Mouse (Mus musculus): ENCODE measurements around the gene Hivep1. TPM values are rescaled to one million over a fixed set of nuclear protein-coding genes. Genes with fewer than 3 reads are reported as not detected.

Gene Hivep1
- polyA plus RNA-seq, 1 experiment from 2014 or later = 16.8 TPM

GRCm38 (mm10) chr13:42102980-42103379 is 51.2 kb downstream of the Hivep1 start:
- Histone ChIP-seq H3K36me3 (ENCODE audit: poor library complexity, severe bottlenecking) (peaks cover 6% of the 10 kb centered on the region; the same call in 1 of the 2 replicates), H3K4me2 (peak overlapping the region; percentile 48), H3K4me1 (peaks cover 33% of the 10 kb centered on the region), H3K9ac (peak overlapping the region; percentile 40), H3K9me3 (replicated peaks) (no peaks in the 10 kb centered on the region), H3K27me3 (no peaks in the 10 kb centered on the region), H3K4me3 (peak overlapping the region; percentile 21; the same call in 1 of the 2 replicates), H3K27ac (peak overlapping the region; percentile 59)
- 11% methylated on average over 8 of the region's 8 CpGs for WGBS
- ATAC-seq = peak; percentile 93

GRCm38 (mm10) chr13:42103486-42104166 is 51.8 kb downstream of the Hivep1 start:
- peaks cover 33% of the 10 kb centered on the region for H3K4me1 ChIP-seq
- 64% methylated on average over 11 of the region's 11 CpGs for whole genome bisulfite sequencing

GRCm38 (mm10) chr13:42104371-42104770 is 52.5 kb downstream of the Hivep1 start:
- H3K4me3 ChIP-seq = no peak overlapping the region
- H3K9ac ChIP-seq = no peak overlapping the region
- no peaks in the 10 kb centered on the region for H3K36me3 ChIP-seq (ENCODE audit: poor library complexity, severe bottlenecking)
- no peaks in the 10 kb centered on the region for H3K9me3 ChIP-seq (replicated peaks)
- no peak overlapping the region for H3K27ac ChIP-seq
- H3K4me1 ChIP-seq = peaks cover 33% of the 10 kb centered on the region
- H3K27me3 ChIP-seq = no peaks in the 10 kb centered on the region
- WGBS = 91% methylated on average over 3 of the region's 3 CpGs
- no peak for ATAC-seq
- no peak overlapping the region for H3K4me2 ChIP-seq

More at GRCm38 (mm10) chr13:42103486-42104166, 51.8 kb downstream of the Hivep1 start:
- H3K9me3 ChIP-seq (replicated peaks) = no peaks in the 10 kb centered on the region
- ATAC-seq = peak; percentile 45; the same call in 1 of the 2 replicates
- no peak overlapping the region for H3K9ac ChIP-seq
- H3K4me2 ChIP-seq = peak overlapping the region; percentile 48
- H3K27ac ChIP-seq = peak overlapping the region; percentile 59
- no peak overlapping the region for H3K4me3 ChIP-seq
- no peaks in the 10 kb centered on the region for H3K27me3 ChIP-seq
- H3K36me3 ChIP-seq (ENCODE audit: poor library complexity, severe bottlenecking) = no peaks in the 10 kb centered on the region

- Histone ChIP-seq H3K9me3 (replicated peaks) (no peaks in the 10 kb centered on the region), H3K27ac (no peak overlapping the region), H3K4me3 (no peak overlapping the region), H3K4me1 (peaks cover 3% of the 10 kb centered on the region), H3K27me3 (no peaks in the 10 kb centered on the region), H3K36me3 (ENCODE audit: poor library complexity, severe bottlenecking) (no peaks in the 10 kb centered on the region), H3K4me2 (no peak overlapping the region), H3K9ac (no peak overlapping the region)
- ATAC-seq = no peak
- WGBS = 83% methylated on average over 11 of the region's 11 CpGs
Measured at GRCm38 (mm10) chr13:42108483-42109215, 56.8 kb downstream of the Hivep1 start.

- no peaks in the 10 kb centered on the region for H3K27me3 ChIP-seq
- H3K9me3 ChIP-seq (replicated peaks) = no peaks in the 10 kb centered on the region
- H3K36me3 ChIP-seq (ENCODE audit: poor library complexity, severe bottlenecking) = no peaks in the 10 kb centered on the region
- no peak for ATAC-seq
- H3K4me2 ChIP-seq = no peak overlapping the region
- no peak overlapping the region for H3K4me3 ChIP-seq
- WGBS = 92% methylated on average over 3 of the region's 3 CpGs
- H3K4me1 ChIP-seq = no peaks in the 10 kb centered on the region
- no peak overlapping the region for H3K27ac ChIP-seq
- no peak overlapping the region for H3K9ac ChIP-seq
Measured at GRCm38 (mm10) chr13:42110416-42110815, 58.6 kb downstream of the Hivep1 start.

- WGBS = 87% methylated on average over 6 of the region's 6 CpGs
- H3K36me3 ChIP-seq (ENCODE audit: poor library complexity, severe bottlenecking) = no peaks in the 10 kb centered on the region
- ATAC-seq = no peak
- H3K4me3 ChIP-seq = no peak overlapping the region
- no peak overlapping the region for H3K9ac ChIP-seq
- H3K4me1 ChIP-seq = no peaks in the 10 kb centered on the region
- no peak overlapping the region for H3K4me2 ChIP-seq
- H3K27ac ChIP-seq = no peak overlapping the region
- H3K9me3 ChIP-seq (replicated peaks) = no peaks in the 10 kb centered on the region
- no peaks in the 10 kb centered on the region for H3K27me3 ChIP-seq
Measured at GRCm38 (mm10) chr13:42112071-42112470, 60.2 kb downstream of the Hivep1 start.

- 69% methylated on average over 5 of the region's 5 CpGs for WGBS
- Histone ChIP-seq H3K9me3 (replicated peaks) (no peaks in the 10 kb centered on the region), H3K27ac (no peak overlapping the region), H3K4me3 (no peak overlapping the region), H3K27me3 (no peaks in the 10 kb centered on the region), H3K4me2 (no peak overlapping the region), H3K9ac (no peak overlapping the region), H3K36me3 (ENCODE audit: poor library complexity, severe bottlenecking) (no peaks in the 10 kb centered on the region), H3K4me1 (no peaks in the 10 kb centered on the region)
- no peak for ATAC-seq
Measured at GRCm38 (mm10) chr13:42112748-42113147, 60.9 kb downstream of the Hivep1 start.

- 95% methylated on average over 7 of the region's 7 CpGs for WGBS
- H3K36me3 ChIP-seq (ENCODE audit: poor library complexity, severe bottlenecking) = no peaks in the 10 kb centered on the region
- H3K4me3 ChIP-seq = no peak overlapping the region
- H3K4me2 ChIP-seq = no peak overlapping the region
- no peak for ATAC-seq
- H3K27ac ChIP-seq = no peak overlapping the region
- H3K4me1 ChIP-seq = no peaks in the 10 kb centered on the region
- no peak overlapping the region for H3K9ac ChIP-seq
- H3K27me3 ChIP-seq = no peaks in the 10 kb centered on the region
- no peaks in the 10 kb centered on the region for H3K9me3 ChIP-seq (replicated peaks)
Measured at GRCm38 (mm10) chr13:42113601-42114000, 61.8 kb downstream of the Hivep1 start.

- no peak overlapping the region for H3K4me2 ChIP-seq
- H3K4me3 ChIP-seq = no peak overlapping the region
- H3K27me3 ChIP-seq = no peaks in the 10 kb centered on the region
- ATAC-seq = no peak
- H3K9me3 ChIP-seq (replicated peaks) = no peaks in the 10 kb centered on the region
- H3K9ac ChIP-seq = no peak overlapping the region
- no peaks in the 10 kb centered on the region for H3K36me3 ChIP-seq (ENCODE audit: poor library complexity, severe bottlenecking)
- 88% methylated on average over 6 of the region's 6 CpGs for WGBS
- no peaks in the 10 kb centered on the region for H3K4me1 ChIP-seq
- no peak overlapping the region for H3K27ac ChIP-seq
Measured at GRCm38 (mm10) chr13:42116301-42116700, 64.5 kb downstream of the Hivep1 start.

- Histone ChIP-seq H3K4me1 (no peaks in the 10 kb centered on the region), H3K4me2 (no peak overlapping the region), H3K9ac (no peak overlapping the region), H3K4me3 (no peak overlapping the region), H3K27ac (no peak overlapping the region), H3K27me3 (no peaks in the 10 kb centered on the region), H3K9me3 (replicated peaks) (no peaks in the 10 kb centered on the region), H3K36me3 (ENCODE audit: poor library complexity, severe bottlenecking) (peaks cover 8% of the 10 kb centered on the region)
- 84% methylated on average over 2 of the region's 2 CpGs for WGBS
- ATAC-seq = no peak
Measured at GRCm38 (mm10) chr13:42119062-42119461, 67.2 kb downstream of the Hivep1 start.

GRCm38 (mm10) chr13:42121106-42121776 is 69.4 kb downstream of the Hivep1 start:
- ATAC-seq = no peak
- no peak overlapping the region for H3K9ac ChIP-seq
- H3K4me1 ChIP-seq = no peaks in the 10 kb centered on the region
- no peak overlapping the region for H3K4me3 ChIP-seq
- H3K36me3 ChIP-seq (ENCODE audit: poor library complexity, severe bottlenecking) = peaks cover 8% of the 10 kb centered on the region
- H3K27me3 ChIP-seq = no peaks in the 10 kb centered on the region
- no peak overlapping the region for H3K27ac ChIP-seq
- H3K4me2 ChIP-seq = no peak overlapping the region
- no peaks in the 10 kb centered on the region for H3K9me3 ChIP-seq (replicated peaks)
- 85% methylated on average over 5 of the region's 5 CpGs for WGBS

All from forebrain, embryonic 13.5 days (tissue).